ENCODE assay signal across 9 mouse cellular contexts in genomic region chr17:86499359-86500045, GRCm38 (mm10). TPM values are rescaled to one million over a fixed set of nuclear protein-coding genes. Genes with fewer than 3 reads are reported as not detected.
A peak's percentile ranks its signal among the peaks of the same experiment; 100 is the strongest.
DNase-seq lines count a peak whose midpoint lies in the region; ATAC-seq and TF ChIP-seq lines count a peak whose summit lies in the region.
"Had no signal": no experiment of that assay in that cellular context is flagged by ENCODE, and none has a peak within 500 bp of the region (broad histone marks: within the 10 kb centered on the region; RNA-seq: fewer than 3 reads in every experiment).

No protein-coding gene starts in this region.

- H3K9ac ChIP-seq in liver, adult 2 months (ENCODE audit: low read depth, low read length): no peak overlapping the region
- H3K9ac ChIP-seq in liver, embryonic 11.5 days (ENCODE audit: low read depth, low read length): no peak overlapping the region
- H3K9ac ChIP-seq in heart, embryonic 12.5 days: peak overlapping the region; percentile 28; the same call in 1 of the 2 replicates
- no peak overlapping the region for H3K9ac ChIP-seq in stomach, embryonic 15.5 days
- no peak overlapping the region for H3K9ac ChIP-seq in forebrain, embryonic 12.5 days
- H3K9ac ChIP-seq: neural tube, embryonic 12.5 days had no signal

- no peak overlapping the region for H3K4me3 ChIP-seq in liver, adult 2 months (ENCODE audit: insufficient read depth, low read depth, low read length)
- H3K4me3 ChIP-seq in liver, embryonic 11.5 days (ENCODE audit: low read depth, low read length): no peak overlapping the region
- H3K4me3 ChIP-seq in heart, embryonic 12.5 days: no peak overlapping the region
- H3K4me3 ChIP-seq in stomach, embryonic 15.5 days (replicated peaks): no peak overlapping the region
- H3K4me3 ChIP-seq in forebrain, embryonic 12.5 days (replicated peaks): no peak overlapping the region
- H3K4me3 ChIP-seq: neural tube, embryonic 12.5 days had no signal

- no peaks in the 10 kb centered on the region for H3K79me2 ChIP-seq in liver, adult 2 months (ENCODE audit: control insufficient read depth, insufficient read depth, low read length)

- no peak for TF ChIP-seq POLR2A in liver, adult 2 months (IDR thresholded peaks at IDR 0.05; ENCODE audit: extremely low read depth, insufficient read depth, low read length)

- peaks cover 27% of the 10 kb centered on the region for H3K4me1 ChIP-seq in liver, adult 2 months (ENCODE audit: control insufficient read depth, insufficient read depth, low read length)
- peaks cover under 1% of the 10 kb centered on the region for H3K4me1 ChIP-seq in liver, embryonic 11.5 days (replicated peaks; ENCODE audit: control insufficient read depth, insufficient read depth, low read length)
- peaks cover 34% of the 10 kb centered on the region for H3K4me1 ChIP-seq in heart, embryonic 12.5 days (replicated peaks)
- H3K4me1 ChIP-seq in stomach, embryonic 15.5 days: no peaks in the 10 kb centered on the region
- no peaks in the 10 kb centered on the region for H3K4me1 ChIP-seq in forebrain, embryonic 12.5 days
- H3K4me1 ChIP-seq: neural tube, embryonic 12.5 days had no signal

- H3K4me2 ChIP-seq in liver, embryonic 11.5 days: no peak overlapping the region
- peak overlapping the region; percentile 18; the same call in 1 of the 2 replicates for H3K4me2 ChIP-seq in heart, embryonic 12.5 days
- no peak overlapping the region for H3K4me2 ChIP-seq in stomach, embryonic 15.5 days
- no peak overlapping the region for H3K4me2 ChIP-seq in forebrain, embryonic 12.5 days
- H3K4me2 ChIP-seq: neural tube, embryonic 12.5 days had no signal

- WGBS in liver, adult 2 months: 77% methylated on average over 15 of the region's 15 CpGs
- 68% methylated on average over 15 of the region's 15 CpGs for WGBS in liver, embryonic 11.5 days
- 56% methylated on average over 15 of the region's 15 CpGs for WGBS in heart, embryonic 12.5 days
- WGBS in stomach, embryonic 15.5 days: 53% methylated on average over 15 of the region's 15 CpGs
- 74% methylated on average over 15 of the region's 15 CpGs for WGBS in forebrain, embryonic 12.5 days

- no peaks in the 10 kb centered on the region for H3K27me3 ChIP-seq in liver, adult 2 months (ENCODE audit: control insufficient read depth, insufficient read depth, low read length)
- H3K27me3 ChIP-seq in liver, embryonic 11.5 days (replicated peaks; ENCODE audit: control insufficient read depth, insufficient read depth, low read length): no peaks in the 10 kb centered on the region
- no peaks in the 10 kb centered on the region for H3K27me3 ChIP-seq in heart, embryonic 12.5 days (replicated peaks)
- no peaks in the 10 kb centered on the region for H3K27me3 ChIP-seq in stomach, embryonic 15.5 days (replicated peaks)
- H3K27me3 ChIP-seq in forebrain, embryonic 12.5 days: no peaks in the 10 kb centered on the region
- H3K27me3 ChIP-seq: neural tube, embryonic 12.5 days had no signal

- peak overlapping the region; percentile 64 for H3K27ac ChIP-seq in liver, adult 2 months (replicated peaks; ENCODE audit: insufficient read depth, low read depth, low read length)
- no peak overlapping the region for H3K27ac ChIP-seq in liver, embryonic 11.5 days (ENCODE audit: low read depth, low read length)
- peak overlapping the region; percentile 87 for H3K27ac ChIP-seq in heart, embryonic 12.5 days (ENCODE audit: poor library complexity, severe bottlenecking)
- peak overlapping the region; percentile 42; the same call in 1 of the 2 replicates for H3K27ac ChIP-seq in stomach, embryonic 15.5 days
- H3K27ac ChIP-seq in forebrain, embryonic 12.5 days: no peak overlapping the region
- H3K27ac ChIP-seq: neural tube, embryonic 12.5 days had no signal

- no peak for TF ChIP-seq CTCF in liver, adult 2 months (IDR thresholded peaks at IDR 0.05; ENCODE audit: low read depth, low read length)

- no peaks in the 10 kb centered on the region for H3K9me3 ChIP-seq in liver, embryonic 11.5 days (ENCODE audit: control insufficient read depth, low read length)
- no peaks in the 10 kb centered on the region for H3K9me3 ChIP-seq in heart, embryonic 12.5 days (replicated peaks)
- no peaks in the 10 kb centered on the region for H3K9me3 ChIP-seq in stomach, embryonic 15.5 days
- no peaks in the 10 kb centered on the region for H3K9me3 ChIP-seq in forebrain, embryonic 12.5 days
- H3K9me3 ChIP-seq: neural tube, embryonic 12.5 days had no signal

- DNase-seq in liver, adult 2 months (ENCODE audit: extremely low read depth, low read depth, low spot score): peak; percentile 40
- DNase-seq in liver, embryonic 11.5 days (ENCODE audit: low spot score): no peak
- DNase-seq in kidney, postnatal 14 days: peak; percentile 82
- no peak for DNase-seq in cerebellum, postnatal 14 days
- DNase-seq in thymus, postnatal 36 days: no peak

- no peak for ATAC-seq in liver, embryonic 11.5 days (replicated peaks; ENCODE audit: low FRiP score)
- peak; percentile 76 for ATAC-seq in heart, embryonic 12.5 days (ENCODE audit: insufficient number of reproducible peaks, low FRiP score)
- ATAC-seq in stomach, embryonic 15.5 days (ENCODE audit: insufficient read depth, low FRiP score, low read depth): no peak
- no peak for ATAC-seq in forebrain, embryonic 12.5 days (ENCODE audit: low FRiP score)

- H3K36me3 ChIP-seq in liver, adult 2 months (ENCODE audit: control insufficient read depth, insufficient read depth, low read length): no peaks in the 10 kb centered on the region
- H3K36me3 ChIP-seq in liver, embryonic 11.5 days (ENCODE audit: control insufficient read depth, insufficient read depth, low read length): no peaks in the 10 kb centered on the region
- peaks cover 24% of the 10 kb centered on the region for H3K36me3 ChIP-seq in heart, embryonic 12.5 days
- no peaks in the 10 kb centered on the region for H3K36me3 ChIP-seq in stomach, embryonic 15.5 days
- no peaks in the 10 kb centered on the region for H3K36me3 ChIP-seq in forebrain, embryonic 12.5 days (replicated peaks)

RNA-seq across cellular contexts. Expression of gene Gm10309, which starts 5.5 kb away (rescaled TPM):
- total RNA-seq in liver, adult 2 months (2014; rRNA removed): 0.07 TPM in 1 of 2 replicates, not detected in the other
- not detected in 2 replicates for polyA plus RNA-seq in liver, adult 2 months (2012; rRNA removed)
- polyA plus RNA-seq in liver, embryonic 11.5 days (2014; fragmentation: Nextera tagmentation; extraction: Ambion mirVana): 0.09 and 0.11 TPM in 2 replicates
- polyA plus RNA-seq in heart, embryonic 12.5 days (2016; fragmentation: Nextera tagmentation; extraction: Ambion mirVana): 0.38 and 0.40 TPM in 2 replicates
- 0.31 and 0.35 TPM in 2 replicates for polyA plus RNA-seq in stomach, embryonic 15.5 days (2015; fragmentation: Nextera tagmentation; extraction: Ambion mirVana)
- polyA plus RNA-seq in forebrain, embryonic 12.5 days (2016; fragmentation: Nextera tagmentation; extraction: Ambion mirVana): 0.28 and 0.40 TPM in 2 replicates

Comparison
In these comparisons a context has a peak if more than half of its experiments do, and no peak if none do; other contexts are left out.
1. DNase-seq: peak in liver, adult 2 months (single experiment) and kidney, postnatal 14 days (single experiment); none in liver, embryonic 11.5 days (single experiment), cerebellum, postnatal 14 days (0 of 2) and thymus, postnatal 36 days (0 of 2).
2. H3K27ac ChIP-seq: peak in liver, adult 2 months (single experiment), heart, embryonic 12.5 days (single experiment) and stomach, embryonic 15.5 days (single experiment); none in liver, embryonic 11.5 days (single experiment) and forebrain, embryonic 12.5 days (single experiment).